Mouse (Mus musculus) intestine, embryonic 16.5 days (tissue): Measurements from ENCODE around the gene Prelid3b. TPM values are rescaled to one million over a fixed set of nuclear protein-coding genes. Genes with fewer than 3 reads are reported as not detected.

Experiments used
- ATAC-seq: fragments of 200-750 bp; cut with Nextera tagmentation; 2 replicates; pipeline ENCODE4 v1.8.0; 2017; ENCODE audit warnings: moderate TSS enrichment, moderate library complexity
- H3K27ac ChIP-seq: fragments of 300-500 bp; sonication (generic); 2 replicates; pipeline ENCODE4 v1.5.1; 2014; ENCODE audit warnings: mild to moderate bottlenecking, low read length
- H3K27me3 ChIP-seq: fragments of 300-500 bp; sonication (generic); replicated peaks from 2 replicates; pipeline ENCODE4 v1.6.1; 2014; ENCODE audit warnings: low read length, control low read depth, mixed read lengths; ENCODE audit not compliant: control insufficient read depth, insufficient read depth
- H3K36me3 ChIP-seq: fragments of 300-500 bp; sonication (generic); 2 replicates; pipeline ENCODE4 v1.6.1; 2014; ENCODE audit warnings: low read length, control low read depth; ENCODE audit not compliant: control insufficient read depth, insufficient read depth
- H3K4me1 ChIP-seq: fragments of 300-500 bp; sonication (generic); 2 replicates; pipeline ENCODE4 v1.6.1; 2014; ENCODE audit warnings: low read length, control low read depth, mixed read lengths; ENCODE audit not compliant: control insufficient read depth, insufficient read depth
- H3K4me2 ChIP-seq: fragments of 300-500 bp; sonication (generic); 2 replicates; pipeline ENCODE4 v1.6.1; 2014; ENCODE audit warnings: low read depth, low read length, control low read depth
- H3K4me3 ChIP-seq: fragments of 300-500 bp; sonication (generic); 2 replicates; pipeline ENCODE4 v1.5.1; 2014; ENCODE audit warnings: mild to moderate bottlenecking, low read length
- H3K9ac ChIP-seq: fragments of 300-500 bp; sonication (generic); 2 replicates; pipeline ENCODE4 v1.6.1; 2014; ENCODE audit warnings: low read depth, low read length
- H3K9me3 ChIP-seq: fragments of 300-500 bp; sonication (generic); 2 replicates; pipeline ENCODE4 v1.6.1; 2016; ENCODE audit warnings: low read length, control low read depth; ENCODE audit not compliant: control insufficient read depth
- WGBS: fragments of 180-500 bp; shearing (Covaris S2); extraction: QIAGEN DNeasy Blood & Tissue Kit; methylation state at CpG from one replicate; pipeline ENCODE4 v1.1.7; 2014; 5-methylcytosine and 5-hydroxymethylcytosine counted together
- polyA plus RNA-seq: library from polyadenylated mRNA; unstranded; fragments of >200 nt; fragmentation: Nextera tagmentation; extraction: Ambion mirVana; gene quantifications from 2 replicates; pipeline ENCODE4 v1.2.1, GENCODE M21; 2015

The Prelid3b gene
- polyA plus RNA-seq, 1 experiment from 2014 or later: 134 TPM

- Histone ChIP-seq H3K9me3 (no peaks in the 10 kb centered on the region), H3K4me1 (peaks cover 23% of the 10 kb centered on the region), H3K27me3 (no peaks in the 10 kb centered on the region), H3K4me3 (no peak overlapping the region), H3K36me3 (0 out of 2 replicates have a peak, but pooled peaks cover 4% of the 10 kb centered on the region), H3K27ac (no peak overlapping the region), H3K9ac (no peak overlapping the region), H3K4me2 (no peak overlapping the region)
- no peak for ATAC-seq
- 68% methylated on average over 4 of the region's 4 CpGs for WGBS
Measured at GRCm38 (mm10) chr2:174470333-174470732, 2.5 kb downstream of the Prelid3b start.

GRCm38 (mm10) chr2:174463789-174464523, 8.9 kb downstream of the Prelid3b start, which contains the start of gene Atp5e:
Gene Atp5e, minus strand, starts transcription at chr2:174464105.
- Histone ChIP-seq H3K4me1 (no peaks in the 10 kb centered on the region), H3K4me3 (peak within 1 kb of the TSS; percentile 74), H3K27ac (peak within 1 kb of the TSS; percentile 76), H3K27me3 (no peaks in the 10 kb centered on the region), H3K4me2 (peak within 1 kb of the TSS; percentile 83), H3K36me3 (peaks cover 15% of the 10 kb centered on the region; the same call in 1 of the 2 replicates), H3K9ac (peak within 1 kb of the TSS; percentile 84), H3K9me3 (no peaks in the 10 kb centered on the region)
- ATAC-seq: peak; percentile 100
- WGBS: 2% methylated on average over 48 of the region's 48 CpGs

GRCm38 (mm10) chr2:174463370-174463769, 9.5 kb downstream of the Prelid3b start:
- Histone ChIP-seq H3K36me3 (peaks cover 15% of the 10 kb centered on the region; the same call in 1 of the 2 replicates), H3K4me1 (no peaks in the 10 kb centered on the region)
- WGBS: 36% methylated on average over 10 of the region's 10 CpGs

GRCm38 (mm10) chr2:174459365-174459764, 13.5 kb downstream of the Prelid3b start:
- Histone ChIP-seq H3K36me3 (peaks cover 11% of the 10 kb centered on the region; the same call in 1 of the 2 replicates), H3K4me3 (no peak overlapping the region), H3K9ac (no peak overlapping the region), H3K27ac (no peak overlapping the region), H3K4me2 (no peak overlapping the region), H3K9me3 (no peaks in the 10 kb centered on the region), H3K27me3 (no peaks in the 10 kb centered on the region), H3K4me1 (no peaks in the 10 kb centered on the region)
- 51% methylated on average over 2 of the region's 2 CpGs for WGBS
- no peak for ATAC-seq

More at GRCm38 (mm10) chr2:174463370-174463769, 9.5 kb downstream of the Prelid3b start:
- Histone ChIP-seq H3K4me2 (peak overlapping the region; percentile 83), H3K27me3 (no peaks in the 10 kb centered on the region), H3K4me3 (peak overlapping the region; percentile 74), H3K27ac (peak overlapping the region; percentile 76), H3K9ac (peak overlapping the region; percentile 84), H3K9me3 (no peaks in the 10 kb centered on the region)
- peak; percentile 27 for ATAC-seq

- Histone ChIP-seq H3K36me3 (no peaks in the 10 kb centered on the region), H3K9ac (no peak overlapping the region), H3K4me3 (no peak overlapping the region), H3K4me2 (no peak overlapping the region), H3K27ac (no peak overlapping the region), H3K4me1 (no peaks in the 10 kb centered on the region), H3K27me3 (no peaks in the 10 kb centered on the region), H3K9me3 (no peaks in the 10 kb centered on the region)
- peak; percentile 83 for ATAC-seq
- 73% methylated on average over 7 of the region's 7 CpGs for WGBS
Measured at GRCm38 (mm10) chr2:174453681-174454080, 19.2 kb downstream of the Prelid3b start.

- Histone ChIP-seq H3K4me2 (no peak within 1 kb of the TSS), H3K9ac (no peak within 1 kb of the TSS), H3K9me3 (no peaks in the 10 kb centered on the region), H3K27ac (no peak within 1 kb of the TSS), H3K4me1 (no peaks in the 10 kb centered on the region), H3K27me3 (no peaks in the 10 kb centered on the region), H3K4me3 (no peak within 1 kb of the TSS), H3K36me3 (no peaks in the 10 kb centered on the region)
- ATAC-seq: no peak
- WGBS: 72% methylated on average over 4 of the region's 4 CpGs
Measured at GRCm38 (mm10) chr2:174450353-174450752, 22.5 kb downstream of the Prelid3b start, which contains the start of gene Tubb1. Gene Tubb1, plus strand, starts transcription at chr2:174450695.

GRCm38 (mm10) chr2:174448405-174448804, 24.5 kb downstream of the Prelid3b start:
- 89% methylated on average over 4 of the region's 4 CpGs for WGBS
- Histone ChIP-seq H3K36me3 (no peaks in the 10 kb centered on the region), H3K4me2 (no peak overlapping the region), H3K4me1 (no peaks in the 10 kb centered on the region), H3K27ac (no peak overlapping the region), H3K9me3 (no peaks in the 10 kb centered on the region), H3K4me3 (no peak overlapping the region), H3K27me3 (no peaks in the 10 kb centered on the region), H3K9ac (no peak overlapping the region)
- no peak for ATAC-seq

GRCm38 (mm10) chr2:174446905-174447304, 26.0 kb downstream of the Prelid3b start:
- Histone ChIP-seq H3K4me2 (no peak overlapping the region), H3K9ac (no peak overlapping the region), H3K27ac (no peak overlapping the region), H3K36me3 (no peaks in the 10 kb centered on the region), H3K4me3 (no peak overlapping the region), H3K27me3 (no peaks in the 10 kb centered on the region), H3K4me1 (no peaks in the 10 kb centered on the region), H3K9me3 (no peaks in the 10 kb centered on the region)
- no peak for ATAC-seq
- 62% methylated on average over 8 of the region's 8 CpGs for WGBS

GRCm38 (mm10) chr2:174446492-174446891, 26.4 kb downstream of the Prelid3b start:
- Histone ChIP-seq H3K9me3 (no peaks in the 10 kb centered on the region), H3K4me2 (no peak overlapping the region), H3K36me3 (no peaks in the 10 kb centered on the region), H3K4me3 (no peak overlapping the region), H3K4me1 (peaks cover 3% of the 10 kb centered on the region; the same call in 1 of the 2 replicates), H3K27me3 (no peaks in the 10 kb centered on the region), H3K9ac (no peak overlapping the region), H3K27ac (no peak overlapping the region)
- no peak for ATAC-seq
- WGBS: 48% methylated on average over 7 of the region's 7 CpGs
